Mouse (Mus musculus): ENCODE data around the gene C2cd5. TPM values are rescaled to one million over a fixed set of nuclear protein-coding genes. Genes with fewer than 3 reads are reported as not detected.

C2cd5 gene
- total RNA-seq (2023): 77.5 TPM

DNA sequence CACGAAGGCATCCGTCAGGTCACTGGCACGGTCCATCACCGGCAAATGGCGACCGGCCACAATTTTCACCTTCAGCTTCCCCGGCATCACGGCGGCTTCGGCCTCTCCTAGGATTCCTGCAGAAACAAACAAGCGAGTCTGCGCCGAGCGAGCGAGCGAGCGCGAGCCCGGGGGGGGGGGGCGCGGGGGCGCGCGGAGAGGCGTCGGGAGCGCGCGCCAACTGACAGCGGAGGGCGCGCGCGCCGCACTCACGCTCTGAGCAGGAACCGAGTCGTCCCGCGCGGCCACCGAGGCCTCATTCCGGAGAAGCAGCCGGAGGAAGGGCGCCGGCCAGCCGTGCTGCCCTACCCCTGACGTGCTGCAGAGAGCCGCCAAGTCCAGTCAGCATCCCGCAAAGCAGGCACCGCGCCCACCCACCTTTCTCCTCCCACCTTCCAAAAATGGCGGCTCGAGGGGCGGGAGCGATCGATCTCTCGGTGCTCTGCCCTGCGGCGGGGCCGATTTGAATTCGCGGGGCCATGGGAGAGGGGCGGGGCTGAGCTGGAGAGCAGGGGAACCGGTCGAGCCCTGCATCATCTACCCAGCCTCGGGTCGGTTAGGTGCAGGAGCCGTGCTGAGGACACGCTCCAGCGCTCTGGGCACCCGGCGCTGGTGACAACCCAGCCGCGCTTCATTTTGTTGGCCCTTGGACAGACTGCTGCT, at the start of gene C2cd5:
Gene C2cd5, minus strand, starts transcription at position 461 of the 702 bp plus-strand sequence.

DNA sequence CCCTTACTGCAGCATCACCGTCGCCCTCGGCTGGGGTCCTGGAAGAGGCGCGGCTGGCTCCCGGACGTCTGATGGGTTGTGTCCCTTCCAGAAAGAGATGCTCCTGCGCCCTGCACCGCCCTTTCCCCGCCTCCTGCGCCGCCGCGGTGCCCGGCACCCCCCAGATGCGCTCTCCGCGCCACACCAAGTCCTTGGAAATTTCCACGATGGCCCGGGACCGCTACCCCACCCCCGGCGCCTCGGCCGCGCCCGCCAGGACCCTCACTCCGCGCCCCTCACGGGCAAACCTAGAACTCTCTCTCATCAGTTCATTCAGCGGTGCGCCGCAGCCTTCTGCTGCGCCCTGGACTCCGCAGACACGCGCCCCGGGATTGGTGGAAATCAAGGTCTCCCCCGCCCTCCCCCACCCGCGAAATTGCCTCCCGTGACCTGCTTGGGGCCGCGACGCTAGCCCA, 135.8 kb downstream of the C2cd5 start, which contains the start of gene St8sia1:
Gene St8sia1, minus strand, starts transcription at position 377 of the 455 bp plus-strand sequence.

Other genes starting within 250 kb of the C2cd5 start
- 105 TPM for gene St8sia1, start 135.7 kb downstream of the C2cd5 start, total RNA-seq (2023)
- gene Etnk1, start 67.1 kb upstream of the C2cd5 start, total RNA-seq (2023): 91.2 TPM